Mouse (Mus musculus) small intestine, adult 2 months (tissue): Measurements from ENCODE around the gene Usp40. TPM values are rescaled to one million over a fixed set of nuclear protein-coding genes. Genes with fewer than 3 reads are reported as not detected.

Experiments
- H3K27ac ChIP-seq: fragments of 200-500 bp; 2 replicates; pipeline ENCODE4 v1.5.1; 2012; ENCODE audit warnings: low read depth, low read length, control low read depth, inconsistent platforms; ENCODE audit not compliant: insufficient read depth
- H3K27me3 ChIP-seq: fragments of 200-500 bp; 2 replicates; pipeline ENCODE4 v1.6.1; 2012; ENCODE audit warnings: mild to moderate bottlenecking, moderate library complexity, low read length, inconsistent platforms; ENCODE audit not compliant: control insufficient read depth, insufficient read depth
- H3K36me3 ChIP-seq: fragments of 200-500 bp; 2 replicates; pipeline ENCODE4 v1.6.1; 2012; ENCODE audit warnings: mild to moderate bottlenecking, low read length, control low read depth, inconsistent platforms; ENCODE audit not compliant: control insufficient read depth, insufficient read depth
- H3K4me1 ChIP-seq: fragments of 200-500 bp; 2 replicates; pipeline ENCODE4 v1.6.1; 2012; ENCODE audit warnings: low read length, inconsistent platforms, mixed read lengths; ENCODE audit not compliant: control insufficient read depth, insufficient read depth, insufficient read length
- H3K4me3 ChIP-seq: fragments of 200-500 bp; 2 replicates; pipeline ENCODE4 v1.5.1; 2012; ENCODE audit warnings: low read depth, mild to moderate bottlenecking, control low read depth, inconsistent platforms, low read length, moderate library complexity
- CTCF ChIP-seq: fragments of 200-500 bp; IDR thresholded peaks from 2 replicates; pipeline ENCODE4 v1.5.1; 2012; ENCODE audit warnings: low read depth, mild to moderate bottlenecking, control low read depth, inconsistent platforms, low read length, moderate library complexity, mixed read lengths; ENCODE audit not compliant: insufficient replicate concordance, insufficient read length; ENCODE audit errors: extremely low read depth
- POLR2A ChIP-seq: fragments of 200-500 bp; IDR thresholded peaks from 2 replicates; pipeline ENCODE4 v1.6.1; 2012; ENCODE audit warnings: low read depth, mild to moderate bottlenecking, control low read depth, inconsistent platforms, low read length, moderate library complexity
- WGBS: fragments of 180-500 bp; shearing (Covaris S2); methylation state at CpG from one replicate; pipeline ENCODE4 v1.1.7; 2018; 5-methylcytosine and 5-hydroxymethylcytosine counted together
- polyA plus RNA-seq: library from polyadenylated mRNA; depleted of rRNA; stranded (reverse); fragments of >200 nt; gene quantifications from 2 replicates; pipeline ENCODE4 v1.2.3, GENCODE M21; 2012

Usp40 gene
- polyA plus RNA-seq, 1 experiment, result 7.2 TPM

GRCm38 (mm10) chr1:87909565-87909964 lies 98.8 kb downstream of the Usp40 start:
- TF ChIP-seq CTCF, result no peak
- TF ChIP-seq POLR2A, result no peak
- Histone ChIP-seq H3K36me3 (peaks cover 2% of the 10 kb centered on the region), H3K4me1 (peaks cover 19% of the 10 kb centered on the region), H3K4me3 (peak overlapping the region; percentile 60; the same call in 1 of the 2 replicates), H3K27ac (peak overlapping the region; percentile 94), H3K27me3 (no peaks in the 10 kb centered on the region)

- TF ChIP-seq POLR2A (peak; percentile 46; the same call in 1 of the 2 replicates), CTCF (no peak)
- no peaks in the 10 kb centered on the region for H3K27me3 ChIP-seq
- H3K27ac ChIP-seq, result peak overlapping the region; percentile 94
- H3K4me1 ChIP-seq, result peaks cover 19% of the 10 kb centered on the region
- 17% methylated on average over 3 of the region's 3 CpGs for WGBS
- H3K4me3 ChIP-seq, result peak overlapping the region; percentile 60
- H3K36me3 ChIP-seq, result no peaks in the 10 kb centered on the region
Observed at GRCm38 (mm10) chr1:87908736-87909135, 99.6 kb downstream of the Usp40 start.

- H3K27ac ChIP-seq, result peak overlapping the region; percentile 94
- no peaks in the 10 kb centered on the region for H3K27me3 ChIP-seq
Observed at GRCm38 (mm10) chr1:87908006-87908405, 100.3 kb downstream of the Usp40 start.

GRCm38 (mm10) chr1:87906361-87906956 lies 101.9 kb downstream of the Usp40 start:
- Histone ChIP-seq H3K27me3 (no peaks in the 10 kb centered on the region), H3K4me3 (no peak overlapping the region), H3K27ac (peak overlapping the region; percentile 94), H3K4me1 (peaks cover 16% of the 10 kb centered on the region), H3K36me3 (peaks cover 2% of the 10 kb centered on the region; the same call in 1 of the 2 replicates)
- peak; percentile 65; the same call in 1 of the 2 replicates for TF ChIP-seq CTCF
- TF ChIP-seq POLR2A, result no peak; the same call in 1 of the 2 replicates
- WGBS, result 22% methylated on average over 5 of the region's 5 CpGs

More at GRCm38 (mm10) chr1:87908006-87908405, 100.3 kb downstream of the Usp40 start:
- H3K36me3 ChIP-seq, result no peaks in the 10 kb centered on the region
- no peak for TF ChIP-seq CTCF
- TF ChIP-seq POLR2A, result no peak
- peaks cover 19% of the 10 kb centered on the region for H3K4me1 ChIP-seq
- WGBS, result 89% methylated on average over 2 of the region's 2 CpGs
- no peak overlapping the region for H3K4me3 ChIP-seq

- Histone ChIP-seq H3K27ac (no peak overlapping the region), H3K4me3 (no peak overlapping the region), H3K36me3 (peaks cover 2% of the 10 kb centered on the region; the same call in 1 of the 2 replicates), H3K4me1 (peaks cover 6% of the 10 kb centered on the region; the same call in 1 of the 2 replicates), H3K27me3 (no peaks in the 10 kb centered on the region)
- no peak for TF ChIP-seq CTCF
- no peak for TF ChIP-seq POLR2A
Observed at GRCm38 (mm10) chr1:87902186-87902585, 106.2 kb downstream of the Usp40 start.

- Histone ChIP-seq H3K4me3 (no peak overlapping the region), H3K4me1 (peaks cover 15% of the 10 kb centered on the region; the same call in 1 of the 2 replicates), H3K27ac (peak overlapping the region; percentile 1; the same call in 1 of the 2 replicates), H3K27me3 (no peaks in the 10 kb centered on the region), H3K36me3 (peaks cover 2% of the 10 kb centered on the region; the same call in 1 of the 2 replicates)
- TF ChIP-seq CTCF, result no peak
- TF ChIP-seq POLR2A, result no peak
- WGBS, result 60% methylated on average over 6 of the region's 6 CpGs
Observed at GRCm38 (mm10) chr1:87900979-87901378, 107.4 kb downstream of the Usp40 start.

- Histone ChIP-seq H3K4me1 (peaks cover 15% of the 10 kb centered on the region; the same call in 1 of the 2 replicates), H3K36me3 (peaks cover 2% of the 10 kb centered on the region; the same call in 1 of the 2 replicates), H3K27me3 (no peaks in the 10 kb centered on the region), H3K4me3 (no peak overlapping the region), H3K27ac (no peak overlapping the region)
- TF ChIP-seq POLR2A (no peak), CTCF (no peak)
- WGBS, result 54% methylated on average over 2 of the region's 2 CpGs
Observed at GRCm38 (mm10) chr1:87899701-87900100, 108.7 kb downstream of the Usp40 start.
